Mouse (Mus musculus): ENCODE data around the gene Pld4.

DNA sequence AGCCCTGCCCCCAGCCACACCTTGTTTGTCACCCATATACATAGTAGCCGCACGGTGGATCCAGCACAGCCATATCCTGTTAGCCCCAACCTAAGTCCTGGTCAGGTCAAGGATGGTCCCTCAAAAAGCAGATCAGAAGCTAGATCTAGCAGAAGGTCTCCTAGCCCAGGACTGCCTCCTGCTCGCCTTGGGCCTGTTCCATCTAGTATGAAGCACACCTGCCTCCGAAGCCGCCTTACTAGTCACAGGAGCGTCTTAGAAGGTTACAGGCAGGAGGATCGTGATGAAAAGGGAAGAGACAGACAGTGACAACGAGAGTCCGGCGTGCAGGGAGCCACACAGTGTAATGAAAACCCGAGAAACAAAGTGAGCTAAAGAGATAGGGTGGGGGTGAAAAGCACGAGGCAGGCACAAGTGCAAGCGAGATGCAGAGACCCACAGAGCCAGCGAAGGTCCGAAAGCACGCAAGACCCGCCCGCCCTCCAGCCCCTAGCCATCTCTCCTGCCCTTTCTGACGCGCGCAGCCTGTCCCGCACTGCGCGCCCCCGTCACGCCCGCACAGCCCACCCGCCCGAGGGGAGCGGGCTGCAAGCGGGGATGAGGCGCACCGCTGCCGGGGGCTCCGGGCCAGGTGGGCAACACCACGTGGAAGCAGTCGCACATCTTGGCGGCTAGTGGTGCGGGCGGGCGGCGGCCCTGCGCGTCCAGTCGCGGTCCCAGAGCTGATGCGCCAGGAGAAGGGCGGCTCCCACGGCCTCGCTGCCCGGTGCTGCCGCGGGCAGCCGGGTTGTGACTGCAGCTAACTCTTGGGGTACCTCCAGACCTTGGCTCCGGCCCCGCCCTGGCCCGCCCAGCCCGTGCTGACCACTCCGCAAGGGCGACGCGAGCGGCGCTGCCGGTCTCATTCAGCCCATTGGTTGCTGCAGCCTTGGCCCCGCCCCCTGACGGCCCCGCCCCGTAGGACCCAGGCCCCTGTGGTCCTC is 41.7 kb downstream of the Pld4 start, which contains the start of gene Ahnak2:
- TF ChIP-seq CTCF (IDR thresholded peaks at IDR 0.05; ENCODE audit: low read depth, low read length): no peak
- peak; percentile 78 for TF ChIP-seq POLR2A (IDR thresholded peaks at IDR 0.05; ENCODE audit: insufficient read depth, low read length)
- no peak for TF ChIP-seq EP300 (IDR thresholded peaks at IDR 0.05; ENCODE audit: insufficient read depth, low read depth, low read length)
